Mouse (Mus musculus) liver, embryonic 16.5 days (tissue): ENCODE results near the gene Mvb12b. TPM values are rescaled to one million over a fixed set of nuclear protein-coding genes. Genes with fewer than 3 reads are reported as not detected.

Source experiments
- ATAC-seq: fragments of 200-750 bp; cut with Nextera tagmentation; 2 replicates; pipeline ENCODE4 v1.8.0; 2017; ENCODE audit warnings: low read depth, mild to moderate bottlenecking, moderate number of reproducible peaks, moderate library complexity
- H3K27ac ChIP-seq: fragments of 300-500 bp; sonication (generic); 2 replicates; pipeline ENCODE4 v1.5.1; 2014; ENCODE audit warnings: mild to moderate bottlenecking, low read length
- H3K27me3 ChIP-seq: fragments of 300-500 bp; sonication (generic); 2 replicates; pipeline ENCODE4 v1.6.1; 2014; ENCODE audit warnings: low read depth, low read length, mixed read lengths; ENCODE audit not compliant: control insufficient read depth, insufficient read depth
- H3K36me3 ChIP-seq: fragments of 300-500 bp; sonication (generic); 2 replicates; pipeline ENCODE4 v1.6.1; 2014; ENCODE audit warnings: mild to moderate bottlenecking; ENCODE audit not compliant: control insufficient read depth, insufficient read depth
- H3K4me1 ChIP-seq: fragments of 300-500 bp; sonication (generic); 2 replicates; pipeline ENCODE4 v1.6.1; 2014; ENCODE audit warnings: low read depth, low read length, mixed read lengths; ENCODE audit not compliant: control insufficient read depth
- H3K4me2 ChIP-seq: fragments of 300-500 bp; sonication (generic); 2 replicates; pipeline ENCODE4 v1.6.1; 2014; ENCODE audit warnings: low read depth, low read length, mixed read lengths
- H3K4me3 ChIP-seq: fragments of 300-500 bp; sonication (generic); 2 replicates; pipeline ENCODE4 v1.5.1; 2014; ENCODE audit warnings: low read depth, mild to moderate bottlenecking, low read length
- H3K9ac ChIP-seq: fragments of 300-500 bp; sonication (generic); 2 replicates; pipeline ENCODE4 v1.6.1; 2014; ENCODE audit warnings: low read depth, low read length
- H3K9me3 ChIP-seq: fragments of 300-500 bp; sonication (generic); replicated peaks from 2 replicates; pipeline ENCODE4 v1.6.1; 2016; ENCODE audit warnings: low read length; ENCODE audit not compliant: control insufficient read depth
- WGBS: fragments of 180-500 bp; shearing (Covaris S2); extraction: QIAGEN DNeasy Blood & Tissue Kit; methylation state at CpG from one replicate; pipeline ENCODE4 v1.1.7; 2014; ENCODE audit not compliant: insufficient replicate concordance; 5-methylcytosine and 5-hydroxymethylcytosine counted together
- polyA plus RNA-seq: library from polyadenylated mRNA; unstranded; fragments of >200 nt; fragmentation: Nextera tagmentation; extraction: Ambion mirVana; gene quantifications from 2 replicates; pipeline ENCODE4 v1.2.1, GENCODE M21; 2015

The Mvb12b gene
- polyA plus RNA-seq, 1 experiment from 2014 or later, result 11.0 TPM

- Histone ChIP-seq H3K4me1 (no peaks in the 10 kb centered on the region), H3K4me2 (no peak overlapping the region), H3K4me3 (no peak overlapping the region), H3K27me3 (no peaks in the 10 kb centered on the region), H3K27ac (no peak overlapping the region), H3K9ac (no peak overlapping the region), H3K9me3 (no peaks in the 10 kb centered on the region), H3K36me3 (no peaks in the 10 kb centered on the region)
- no peak for ATAC-seq
- WGBS, result 81% methylated on average over 3 of the region's 3 CpGs
These were observed 5.4 kb upstream of the Mvb12b start for GRCm38 (mm10) chr2:33893151-33893550.

DNA sequence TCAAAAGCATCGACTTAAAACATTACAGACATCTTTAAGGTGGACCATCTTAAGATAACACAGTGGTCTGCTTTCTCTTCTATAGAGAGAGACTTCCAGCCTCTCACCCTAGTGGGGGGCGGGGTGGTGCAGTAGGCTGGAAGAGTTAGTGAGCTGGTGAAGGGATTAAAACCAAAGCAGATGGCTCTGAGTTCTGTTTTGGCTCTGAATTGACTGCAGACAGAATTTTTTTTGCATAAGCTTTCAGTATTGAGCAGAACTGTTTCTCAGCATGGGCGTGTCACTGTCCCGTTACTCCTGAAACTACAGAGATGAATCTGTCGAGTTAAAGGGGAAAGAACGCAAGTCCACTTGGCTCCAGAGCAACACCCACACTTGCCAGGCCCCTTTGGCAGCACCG, 4.6 kb upstream of the Mvb12b start:
- H3K4me1 ChIP-seq, result peaks cover 7% of the 10 kb centered on the region
- no peak for ATAC-seq
- H3K27ac ChIP-seq, result no peak overlapping the region
- no peak overlapping the region for H3K4me2 ChIP-seq
- H3K9ac ChIP-seq, result no peak overlapping the region
- H3K27me3 ChIP-seq, result no peaks in the 10 kb centered on the region
- no peaks in the 10 kb centered on the region for H3K36me3 ChIP-seq
- no peak overlapping the region for H3K4me3 ChIP-seq
- WGBS, result 53% methylated on average over 7 of the region's 7 CpGs
- H3K9me3 ChIP-seq, result no peaks in the 10 kb centered on the region

DNA sequence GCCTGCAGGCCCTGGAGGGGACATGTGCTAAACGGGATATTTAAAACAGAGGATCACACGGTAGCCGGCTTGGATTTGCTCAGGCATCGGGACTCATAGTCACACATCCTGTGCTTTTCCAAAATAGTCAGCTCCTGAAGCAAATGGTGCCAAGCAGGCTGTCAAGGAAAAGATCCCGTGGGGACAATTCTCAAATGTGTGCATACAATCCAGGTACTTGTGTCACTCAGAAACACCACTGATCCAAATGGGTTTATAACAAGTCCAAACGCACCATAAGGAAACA, 297 bp upstream of the Mvb12b start:
- Histone ChIP-seq H3K4me3 (no peak overlapping the region; the same call in 1 of the 2 replicates), H3K27me3 (no peaks in the 10 kb centered on the region), H3K36me3 (no peaks in the 10 kb centered on the region), H3K9ac (no peak overlapping the region; the same call in 1 of the 2 replicates), H3K4me2 (peak overlapping the region; percentile 80; the same call in 1 of the 2 replicates), H3K4me1 (peaks cover 23% of the 10 kb centered on the region), H3K9me3 (no peaks in the 10 kb centered on the region), H3K27ac (no peak overlapping the region)
- ATAC-seq, result no peak
- WGBS, result 70% methylated on average over 6 of the region's 6 CpGs

- Histone ChIP-seq H3K9me3 (no peaks in the 10 kb centered on the region), H3K27ac (peak overlapping the region; percentile 81), H3K4me2 (peak overlapping the region; percentile 80), H3K4me1 (peaks cover 23% of the 10 kb centered on the region), H3K4me3 (peak overlapping the region; percentile 70), H3K36me3 (no peaks in the 10 kb centered on the region), H3K9ac (peak overlapping the region; percentile 80), H3K27me3 (no peaks in the 10 kb centered on the region)
- peak; percentile 85 for ATAC-seq
- 1% methylated on average over 50 of the region's 51 CpGs for WGBS
These were observed 1.1 kb downstream of the Mvb12b start for GRCm38 (mm10) chr2:33886386-33887327.

GRCm38 (mm10) chr2:33885264-33885651, 2.5 kb downstream of the Mvb12b start:
- Histone ChIP-seq H3K9me3 (no peaks in the 10 kb centered on the region), H3K4me1 (peaks cover 23% of the 10 kb centered on the region), H3K27me3 (no peaks in the 10 kb centered on the region), H3K9ac (peak overlapping the region; percentile 13; the same call in 1 of the 2 replicates), H3K4me3 (no peak overlapping the region), H3K27ac (peak overlapping the region; percentile 11; the same call in 1 of the 2 replicates), H3K36me3 (no peaks in the 10 kb centered on the region), H3K4me2 (no peak overlapping the region)
- no peak for ATAC-seq
- 80% methylated on average over 3 of the region's 3 CpGs for WGBS

DNA sequence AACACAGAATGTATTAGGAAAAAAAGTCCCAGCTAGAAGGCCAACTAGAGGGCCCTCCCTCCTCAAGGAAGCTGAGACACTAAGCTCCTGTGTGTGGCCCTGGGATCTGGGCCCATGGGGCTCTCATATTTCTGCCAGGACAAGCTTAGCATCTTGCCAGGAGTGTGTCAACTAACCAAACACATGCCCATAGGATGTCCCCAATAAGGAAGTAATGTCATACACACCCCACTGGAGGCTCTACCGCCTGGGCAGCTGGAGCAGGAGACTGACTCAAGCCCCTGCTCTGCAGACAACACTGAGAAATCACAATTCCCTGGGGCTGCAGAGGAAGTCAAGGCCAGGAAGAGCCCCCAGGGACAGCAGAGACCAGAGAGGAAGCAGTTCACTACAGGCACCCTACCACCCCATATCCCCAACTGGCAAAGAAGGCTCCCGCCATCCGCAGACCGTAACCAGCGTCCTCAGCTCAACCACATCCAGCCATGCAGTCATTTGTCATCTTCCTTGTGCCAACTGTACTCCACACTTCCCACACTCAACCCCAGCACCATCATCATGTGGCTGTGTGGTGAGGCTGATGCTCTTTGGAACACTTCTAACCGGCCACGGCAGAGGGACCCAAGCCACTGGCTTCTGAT, 3.0 kb downstream of the Mvb12b start:
- Histone ChIP-seq H3K4me1 (peaks cover 23% of the 10 kb centered on the region), H3K36me3 (no peaks in the 10 kb centered on the region), H3K4me3 (no peak overlapping the region), H3K9me3 (no peaks in the 10 kb centered on the region), H3K27me3 (no peaks in the 10 kb centered on the region), H3K27ac (peak overlapping the region; percentile 13; the same call in 1 of the 2 replicates), H3K9ac (peak overlapping the region; percentile 13; the same call in 1 of the 2 replicates), H3K4me2 (no peak overlapping the region)
- no peak for ATAC-seq
- 65% methylated on average over 7 of the region's 7 CpGs for WGBS

DNA sequence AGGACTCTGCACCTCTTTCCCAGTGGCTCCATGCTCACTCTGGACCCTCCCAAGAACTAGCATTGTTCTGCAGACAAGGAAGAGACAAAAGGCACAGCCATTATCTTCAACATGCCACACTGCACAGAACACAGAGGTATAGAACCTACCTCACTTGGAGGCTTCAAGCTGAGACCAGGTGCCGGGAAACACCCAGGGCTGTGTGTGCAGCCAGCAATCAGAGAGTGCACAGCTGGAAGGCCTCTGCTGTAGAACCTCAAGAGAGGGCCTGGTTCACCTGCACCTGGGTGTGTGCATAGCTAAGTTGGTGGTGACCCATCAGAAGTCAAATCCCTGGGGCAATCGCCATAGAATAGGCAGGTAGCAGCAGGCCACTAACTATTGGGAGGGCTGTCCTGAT, 8.5 kb downstream of the Mvb12b start:
- Histone ChIP-seq H3K9ac (no peak overlapping the region), H3K27ac (no peak overlapping the region), H3K4me2 (no peak overlapping the region), H3K9me3 (no peaks in the 10 kb centered on the region), H3K27me3 (no peaks in the 10 kb centered on the region), H3K36me3 (no peaks in the 10 kb centered on the region), H3K4me3 (no peak overlapping the region), H3K4me1 (peaks cover 13% of the 10 kb centered on the region)
- WGBS, result 78% methylated on average over 2 of the region's 2 CpGs
- ATAC-seq, result no peak

DNA sequence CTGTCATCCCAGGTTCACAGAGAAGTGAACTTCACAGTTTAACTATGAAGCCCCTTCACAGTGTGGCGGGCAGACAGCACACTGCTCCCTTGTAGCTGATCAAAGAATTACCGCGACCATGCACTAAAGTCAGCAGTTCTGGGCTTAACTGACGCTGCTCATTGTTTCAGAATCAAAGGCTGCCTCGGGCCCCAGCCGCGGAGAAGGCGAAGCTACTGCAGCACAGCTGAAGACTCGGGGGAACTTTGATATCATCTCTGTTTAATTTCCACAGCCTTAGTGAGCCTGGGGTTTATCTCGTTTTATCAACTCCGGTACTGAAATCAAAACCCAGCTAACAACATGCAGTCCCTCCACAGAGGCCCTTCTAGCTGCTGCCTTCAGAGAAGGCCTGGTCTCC, 9.3 kb downstream of the Mvb12b start:
- Histone ChIP-seq H3K9ac (no peak overlapping the region), H3K27ac (no peak overlapping the region), H3K4me1 (peaks cover 13% of the 10 kb centered on the region), H3K27me3 (no peaks in the 10 kb centered on the region), H3K9me3 (no peaks in the 10 kb centered on the region), H3K36me3 (no peaks in the 10 kb centered on the region), H3K4me3 (no peak overlapping the region), H3K4me2 (no peak overlapping the region)
- ATAC-seq, result no peak
- 38% methylated on average over 11 of the region's 11 CpGs for WGBS
